ENCODE assay signal across 19 mouse cellular contexts in the genomic region with DNA sequence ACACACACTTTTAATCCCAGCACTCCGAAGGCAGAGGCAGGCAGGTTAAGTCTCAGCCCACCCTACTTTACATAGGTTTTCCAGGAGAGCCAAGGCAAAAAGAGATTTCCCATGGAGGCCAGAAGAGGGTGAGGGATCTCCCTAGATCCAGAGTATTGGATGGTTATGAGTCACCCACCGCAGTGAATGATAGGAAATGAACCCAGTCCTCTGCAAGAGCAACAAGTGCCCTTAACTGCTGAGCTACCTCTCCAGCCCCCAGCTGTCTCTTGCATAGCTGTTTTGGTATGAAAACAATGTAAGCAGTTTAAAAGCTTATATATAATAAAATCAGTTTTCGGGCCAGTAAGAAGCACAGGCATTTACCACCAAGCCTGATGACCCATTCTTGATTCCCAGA. TPM values are rescaled to one million over a fixed set of nuclear protein-coding genes. Genes with fewer than 3 reads are reported as not detected.
DNase-seq lines count a peak whose midpoint lies in the region; ATAC-seq and TF ChIP-seq lines count a peak whose summit lies in the region.
"Had no signal": no experiment of that assay in that cellular context is flagged by ENCODE, and none has a peak within 500 bp of the region (broad histone marks: within the 10 kb centered on the region; RNA-seq: fewer than 3 reads in every experiment).

No protein-coding gene starts in this region.

- DNase-seq in hindbrain, postnatal 0 days (ENCODE audit: low spot score): no peak
- peak; percentile 20 for DNase-seq in lung, postnatal 0 days (ENCODE audit: low spot score)
- DNase-seq in lung, postnatal 25 days (ENCODE audit: low spot score): no peak
- DNase-seq in NIH3T3 (ENCODE audit: low read depth): peak; percentile 55
- DNase-seq in embryo, embryonic 11 days: no peak
- no peak for DNase-seq in lung, postnatal 14 days
- DNase-seq: cerebellum, adult 18-20 months; layer of hippocampus, postnatal 36 days; right cerebral cortex, postnatal 14 days; spleen, adult 18-20 months; thymus, adult 18-20 months had no signal

- no peak overlapping the region for H3K4me2 ChIP-seq in hindbrain, postnatal 0 days (ENCODE audit: low read depth, low read length)
- no peak overlapping the region for H3K4me2 ChIP-seq in hindbrain, embryonic 13.5 days
- no peak overlapping the region for H3K4me2 ChIP-seq in lung, postnatal 0 days (replicated peaks; ENCODE audit: low read depth, low read length)
- peak overlapping the region; percentile 62 for H3K4me2 ChIP-seq in myocyte (ENCODE audit: low read depth)
- H3K4me2 ChIP-seq: forebrain, embryonic 13.5 days; intestine, embryonic 15.5 days; midbrain, embryonic 13.5 days; stomach, embryonic 15.5 days had no signal

- H3K79me2 ChIP-seq in myocyte (ENCODE audit: control insufficient read depth, insufficient read depth): peaks cover 93% of the 10 kb centered on the region

- H3K36me3 ChIP-seq in hindbrain, postnatal 0 days (ENCODE audit: insufficient read depth, low read length): no peaks in the 10 kb centered on the region
- 0 out of 2 replicates have a peak, but pooled peaks cover 2% of the 10 kb centered on the region for H3K36me3 ChIP-seq in hindbrain, embryonic 13.5 days
- no peaks in the 10 kb centered on the region for H3K36me3 ChIP-seq in lung, postnatal 0 days (ENCODE audit: insufficient read depth, low read length)
- H3K36me3 ChIP-seq in myocyte (ENCODE audit: control insufficient read depth, insufficient read depth): no peaks in the 10 kb centered on the region
- H3K36me3 ChIP-seq: intestine, embryonic 15.5 days; stomach, embryonic 15.5 days had no signal

- 0 out of 2 replicates have a peak overlapping the region, but pooled peaks have one; percentile 7 for H3K27ac ChIP-seq in hindbrain, postnatal 0 days
- H3K27ac ChIP-seq in hindbrain, embryonic 13.5 days: no peak overlapping the region
- 0 out of 2 replicates have a peak overlapping the region, but pooled peaks have one; percentile 23 for H3K27ac ChIP-seq in lung, postnatal 0 days (ENCODE audit: low read length)
- H3K27ac ChIP-seq: forebrain, embryonic 13.5 days; heart, embryonic 10.5 days; intestine, embryonic 15.5 days; midbrain, embryonic 13.5 days; stomach, embryonic 15.5 days had no signal

- ATAC-seq in hindbrain, postnatal 0 days: no peak
- no peak for ATAC-seq in hindbrain, embryonic 13.5 days (ENCODE audit: low FRiP score)
- peak; percentile 38 for ATAC-seq in lung, postnatal 0 days
- ATAC-seq: forebrain, embryonic 13.5 days; intestine, embryonic 15.5 days; midbrain, embryonic 13.5 days had no signal

- no peak overlapping the region for H3K9ac ChIP-seq in hindbrain, postnatal 0 days (replicated peaks; ENCODE audit: low read length)
- no peak overlapping the region for H3K9ac ChIP-seq in hindbrain, embryonic 13.5 days
- H3K9ac ChIP-seq in lung, postnatal 0 days (replicated peaks; ENCODE audit: low read depth): no peak overlapping the region
- H3K9ac ChIP-seq: forebrain, embryonic 13.5 days; intestine, embryonic 15.5 days; midbrain, embryonic 13.5 days; stomach, embryonic 15.5 days had no signal

- TF ChIP-seq POLR2A in myocyte (IDR thresholded peaks at IDR 0.05; ENCODE audit: insufficient read length, low read depth): no peak

- 89% methylated on average over 3 of the region's 3 CpGs for WGBS in hindbrain, postnatal 0 days
- 85% methylated on average over 3 of the region's 3 CpGs for WGBS in hindbrain, embryonic 13.5 days
- WGBS in lung, postnatal 0 days: 54% methylated on average over 3 of the region's 3 CpGs

- H3K4me1 ChIP-seq in hindbrain, postnatal 0 days (ENCODE audit: insufficient read depth, low read length): peaks cover 1% of the 10 kb centered on the region; the same call in 1 of the 2 replicates
- H3K4me1 ChIP-seq in hindbrain, embryonic 13.5 days (replicated peaks): peaks cover 50% of the 10 kb centered on the region
- peaks cover 10% of the 10 kb centered on the region; the same call in 1 of the 2 replicates for H3K4me1 ChIP-seq in lung, postnatal 0 days (ENCODE audit: insufficient read depth, low read depth, low read length)

- no peak overlapping the region for H3K4me3 ChIP-seq in hindbrain, postnatal 0 days (ENCODE audit: low read length)
- no peak overlapping the region for H3K4me3 ChIP-seq in hindbrain, embryonic 13.5 days
- H3K4me3 ChIP-seq in lung, postnatal 0 days (ENCODE audit: low read depth, low read length): no peak overlapping the region
- no peak overlapping the region for H3K4me3 ChIP-seq in myocyte
- H3K4me3 ChIP-seq: erythroblast, embryonic 14.5 days; forebrain, embryonic 13.5 days; heart, embryonic 10.5 days; intestine, embryonic 15.5 days; midbrain, embryonic 13.5 days; stomach, embryonic 15.5 days had no signal

- no peak for TF ChIP-seq EP300 in lung, postnatal 0 days (IDR thresholded peaks at IDR 0.05)

- H3ac ChIP-seq in myocyte (ENCODE audit: control insufficient read depth, insufficient read length): no peak overlapping the region

- no peaks in the 10 kb centered on the region for H3K27me3 ChIP-seq in hindbrain, postnatal 0 days (ENCODE audit: insufficient read depth, low read length)
- no peaks in the 10 kb centered on the region for H3K27me3 ChIP-seq in hindbrain, embryonic 13.5 days
- H3K27me3 ChIP-seq in lung, postnatal 0 days (replicated peaks; ENCODE audit: insufficient read depth, low read length): no peaks in the 10 kb centered on the region
- H3K27me3 ChIP-seq in myocyte (ENCODE audit: control insufficient read depth, insufficient read depth, insufficient read length): no peaks in the 10 kb centered on the region
- H3K27me3 ChIP-seq: forebrain, embryonic 13.5 days; intestine, embryonic 15.5 days; midbrain, embryonic 13.5 days; stomach, embryonic 15.5 days had no signal

- no peak for TF ChIP-seq CTCF in hindbrain, postnatal 0 days (IDR thresholded peaks at IDR 0.05; ENCODE audit: low read depth)
- no peak for TF ChIP-seq CTCF in lung, postnatal 0 days (IDR thresholded peaks at IDR 0.05)

- H3K9me3 ChIP-seq in hindbrain, postnatal 0 days (ENCODE audit: low read length): no peaks in the 10 kb centered on the region
- no peaks in the 10 kb centered on the region for H3K9me3 ChIP-seq in hindbrain, embryonic 13.5 days
- H3K9me3 ChIP-seq in lung, postnatal 0 days (ENCODE audit: low read length): no peaks in the 10 kb centered on the region
- H3K9me3 ChIP-seq: forebrain, embryonic 13.5 days; heart, embryonic 10.5 days; intestine, embryonic 15.5 days; midbrain, embryonic 13.5 days; stomach, embryonic 15.5 days had no signal

TF ChIP-seq in myocyte, 11 proteins besides CTCF, POLR2A, EP300 and RAD21:
- TF ChIP-seq E2F4 (IDR thresholded peaks at IDR 0.05; ENCODE audit: insufficient read depth) (no peak), MAX (IDR thresholded peaks at IDR 0.05; ENCODE audit: low read depth) (no peak), USF1 (IDR thresholded peaks at IDR 0.05; ENCODE audit: low read depth) (no peak), CEBPB (IDR thresholded peaks at IDR 0.05; ENCODE audit: insufficient read depth, poor library complexity, severe bottlenecking) (peak; percentile 18; the same call in 1 of the 2 replicates), TCF12 (IDR thresholded peaks at IDR 0.05; ENCODE audit: insufficient read depth, poor library complexity, severe bottlenecking) (peak; percentile 24), MYOD1 (IDR thresholded peaks at IDR 0.05; ENCODE audit: control insufficient read depth in 1 of 3, insufficient read length in 2 of 3, low read depth in 2 of 3) (peak; percentile 19 to 60 (median 45)), POLR2AphosphoS2 (IDR thresholded peaks at IDR 0.05; ENCODE audit: insufficient read length, low read depth) (no peak), TCF3 (IDR thresholded peaks at IDR 0.05; ENCODE audit: insufficient read length, low read depth) (no peak), MYOG (IDR thresholded peaks at IDR 0.05; ENCODE audit: control insufficient read depth in 1 of 3, insufficient read depth in 1 of 3, insufficient read length in 2 of 3, low read depth in 2 of 3) (peak in 2 of 3 experiments; percentile 28 to 61), SRF (IDR thresholded peaks at IDR 0.05; ENCODE audit: control insufficient read depth, insufficient read length, low read depth) (no peak), REST (IDR thresholded peaks at IDR 0.05; ENCODE audit: insufficient read depth, insufficient read length) (no peak)

RNA-seq across cellular contexts. Expression of a gene that starts 24.5 kb away (rescaled TPM):
- 322 and 420 TPM in 2 replicates for total RNA-seq in hindbrain, postnatal 0 days (2014; rRNA removed)
- polyA plus RNA-seq in hindbrain, postnatal 0 days (2015; fragmentation: Nextera tagmentation; extraction: Ambion mirVana): 210 and 213 TPM in 2 replicates
- 155 and 169 TPM in 2 replicates for polyA plus RNA-seq in hindbrain, embryonic 13.5 days (2015; fragmentation: Nextera tagmentation; extraction: Ambion mirVana)
- 35.6 and 36.7 TPM in 2 replicates for polyA plus RNA-seq in lung, postnatal 0 days (2015; fragmentation: Nextera tagmentation; extraction: Ambion mirVana)
- 26.7 TPM for polyA plus RNA-seq in myocyte (2012; fragmentation: generic; extraction: Trizol)
- polyA plus RNA-seq: erythroblast, embryonic 14.5 days had no signal

Comparison
In these comparisons a context has a peak if more than half of its experiments do, and no peak if none do; other contexts are left out.
1. DNase-seq: peak in lung, postnatal 0 days (single experiment) and NIH3T3 (single experiment); none in hindbrain, postnatal 0 days (single experiment), lung, postnatal 25 days (single experiment), embryo, embryonic 11 days (single experiment) and lung, postnatal 14 days (single experiment).